Mouse (Mus musculus) MN1 (cell line): ENCODE measurements at regions not wholly inside any gene's neighbourhood (a gene's known extent, or its start where the extent isn't known, plus 50 kb on each side); places are given as distances from the start of the nearest gene placed in this dataset.

Experiments used
- DNase-seq: peaks from one replicate; pipeline ENCODE4 v3.0.0-alpha.2; 2016; ENCODE audit warnings: low spot score

DNA sequence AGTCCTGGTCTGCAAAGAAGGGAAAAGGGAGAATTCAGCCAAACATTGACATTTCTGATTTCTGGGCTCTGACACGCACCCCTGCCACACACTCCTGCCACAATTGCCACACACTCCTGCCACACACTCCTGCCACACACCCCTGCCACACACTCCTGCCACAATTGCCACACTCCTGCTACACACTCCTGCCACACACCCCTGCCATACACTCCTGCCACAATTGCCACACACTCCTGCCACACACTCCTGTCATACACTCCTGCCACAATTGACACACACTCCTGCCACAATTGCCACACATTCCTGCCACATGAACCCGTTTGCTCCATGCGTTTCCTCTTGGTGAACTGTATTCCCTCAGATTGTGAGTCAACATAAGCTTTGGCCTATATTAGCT is 130.0 kb upstream of the Gm9833 start:
- no peak for DNase-seq

DNA sequence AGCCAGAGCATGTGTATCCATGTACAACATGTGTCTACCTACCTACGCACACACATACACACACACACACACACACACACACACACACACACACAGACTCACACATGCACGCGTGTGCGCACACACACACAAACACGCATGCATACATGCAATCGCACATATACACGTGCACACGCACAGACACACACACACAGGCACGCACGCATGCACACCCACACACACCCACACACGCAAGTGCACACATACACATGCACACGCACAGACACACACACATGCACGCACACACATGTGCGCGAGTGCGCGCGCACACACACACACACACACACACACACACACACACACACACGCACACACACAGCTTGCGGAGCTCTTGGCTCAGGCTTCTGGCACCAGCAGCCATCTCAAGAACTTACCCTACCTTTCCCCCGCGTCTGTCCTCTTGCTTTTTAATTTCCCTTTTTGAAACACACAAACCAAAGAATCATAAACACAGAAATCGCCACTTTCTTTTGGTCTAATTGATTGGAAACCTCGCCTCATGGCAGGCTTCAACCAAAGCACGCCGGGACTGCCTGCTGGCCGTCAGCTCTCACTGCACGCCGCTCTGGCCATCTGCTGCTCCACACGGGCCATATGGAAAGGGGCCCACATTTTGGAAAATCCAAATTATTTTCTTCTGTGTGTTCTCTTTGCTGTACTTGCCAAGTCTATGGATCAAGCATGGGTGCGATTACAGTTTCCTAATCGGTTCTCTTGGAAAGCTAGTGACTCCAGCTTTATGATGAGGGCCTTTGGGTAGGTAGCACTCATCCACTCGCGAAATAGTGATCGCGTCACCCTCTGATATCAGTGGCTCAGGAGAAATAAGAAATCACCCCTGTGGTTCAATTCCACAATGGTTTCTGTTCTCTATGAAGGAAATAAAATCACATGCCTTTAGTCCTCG is 127.9 kb upstream of the Gm9833 start:
- DNase-seq = no peak

DNA sequence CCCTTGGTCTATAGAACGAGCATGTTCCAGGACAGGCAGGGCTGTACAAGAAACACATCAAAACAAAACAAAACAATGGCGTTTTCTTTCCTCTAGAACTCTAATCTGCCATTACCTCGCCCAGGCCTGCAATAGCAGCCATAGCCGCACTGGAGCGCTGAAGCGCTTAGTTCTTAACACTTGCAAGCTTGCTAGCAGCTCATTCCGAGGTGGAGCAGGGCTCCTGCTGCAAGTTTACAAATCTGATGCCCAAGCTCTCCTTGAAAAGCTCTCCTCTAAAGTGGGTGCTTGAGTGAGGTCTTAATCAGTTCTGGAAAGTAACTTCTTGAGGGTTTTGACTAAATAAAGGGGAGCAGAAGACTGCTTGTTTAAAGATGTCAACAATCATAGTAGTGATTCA is 127.2 kb upstream of the Gm9833 start:
- DNase-seq = no peak
